Mouse (Mus musculus): Measurements from ENCODE around the gene Itga1.

- TF ChIP-seq USF1 (IDR thresholded peaks at IDR 0.05; ENCODE audit: low read depth, low read length) (no peak), E2F4 (IDR thresholded peaks at IDR 0.05; ENCODE audit: insufficient replicate concordance, low read depth, low read length) (no peak), MEF2A (IDR thresholded peaks at IDR 0.05; ENCODE audit: borderline replicate concordance, low read depth, low read length) (no peak), MAX (IDR thresholded peaks at IDR 0.05; ENCODE audit: low read length) (no peak), CHD1 (IDR thresholded peaks at IDR 0.05; ENCODE audit: low read depth, low read length) (no peak)
Observed at GRCm38 (mm10) chr13:115125130-115125529, 23.4 kb upstream of the Itga1 start.
